Mouse (Mus musculus): ENCODE measurements at regions not wholly inside any gene's neighbourhood (a gene's known extent, or its start where the extent isn't known, plus 50 kb on each side); places are given as distances from the start of the nearest gene placed in this dataset.

DNA sequence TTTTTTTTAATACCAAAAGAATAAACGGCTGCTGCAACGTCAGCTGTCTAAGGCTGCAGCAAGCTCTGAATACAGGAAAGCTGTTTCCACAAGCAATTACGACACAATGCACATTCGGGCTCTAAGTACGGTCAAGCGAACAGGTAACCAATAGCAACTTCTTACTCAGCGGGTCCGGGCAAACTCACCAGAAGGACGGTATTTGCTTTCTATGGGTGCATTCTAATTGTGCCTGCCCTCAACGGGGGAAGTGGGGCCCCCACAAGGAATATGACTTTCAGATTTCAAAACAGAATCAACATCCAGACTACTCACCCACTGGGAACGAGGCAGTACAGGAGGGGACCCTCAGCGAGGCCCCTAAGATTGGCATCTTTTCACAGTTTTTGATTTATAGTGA is 280.1 kb upstream of the Sash1 start:
- no peak for DNase-seq (ENCODE audit: low spot score)

DNA sequence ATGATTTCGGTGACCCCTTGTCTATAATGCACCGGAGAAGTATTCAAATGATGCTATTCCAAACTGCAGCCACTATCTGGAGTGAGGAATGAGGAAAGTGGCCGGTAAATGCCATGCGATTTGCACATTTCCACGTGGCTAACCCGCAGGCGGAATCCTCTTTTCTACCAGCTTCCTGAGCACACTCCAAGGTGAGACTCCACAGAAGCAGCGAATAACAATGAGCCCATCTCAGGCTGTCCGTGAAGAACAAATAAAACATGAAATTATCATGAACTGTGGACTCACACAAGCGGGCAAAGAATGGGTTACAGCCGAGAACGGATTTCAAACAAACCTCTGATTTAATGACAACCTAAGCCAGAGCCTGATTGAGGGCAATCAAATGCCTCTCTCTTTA is 279.7 kb upstream of the Sash1 start:
- no peak for DNase-seq (ENCODE audit: low spot score)

DNA sequence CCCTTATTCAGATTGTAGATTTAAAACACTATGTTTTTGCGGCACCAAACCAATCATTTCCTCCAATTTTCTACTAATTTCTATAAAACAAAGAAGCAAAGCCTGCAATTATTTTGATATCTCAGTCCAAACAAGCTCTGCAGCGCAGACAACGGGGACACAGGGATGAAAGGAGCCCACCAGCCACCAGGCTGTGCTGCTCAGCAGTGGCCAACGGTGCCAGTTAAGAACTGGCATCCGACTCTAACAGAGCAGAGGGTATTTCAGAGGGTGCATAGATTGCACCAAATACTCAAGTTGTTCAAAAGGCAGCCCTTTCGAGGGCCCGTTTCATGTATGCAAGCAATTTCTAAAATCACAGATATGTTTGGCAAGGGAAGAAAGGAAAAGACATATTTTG is 278.5 kb upstream of the Sash1 start:
- DNase-seq (ENCODE audit: low spot score), result no peak

DNA sequence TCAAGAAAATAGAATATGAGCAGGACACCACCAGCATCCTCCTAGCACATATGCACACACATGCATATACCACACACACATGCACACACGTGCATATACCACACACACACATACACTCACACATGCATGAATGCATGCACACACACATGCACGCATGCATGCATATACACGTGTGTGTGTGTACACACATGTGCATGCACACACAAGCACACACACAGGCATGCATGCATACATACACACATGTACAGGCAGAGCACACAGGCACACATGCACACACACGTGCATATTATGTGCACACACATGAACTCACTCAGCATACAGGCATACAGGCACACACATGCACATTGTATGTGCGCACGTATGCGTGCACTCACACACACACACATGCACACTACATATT is 275.7 kb upstream of the Sash1 start:
- DNase-seq (ENCODE audit: low spot score), result no peak

DNA sequence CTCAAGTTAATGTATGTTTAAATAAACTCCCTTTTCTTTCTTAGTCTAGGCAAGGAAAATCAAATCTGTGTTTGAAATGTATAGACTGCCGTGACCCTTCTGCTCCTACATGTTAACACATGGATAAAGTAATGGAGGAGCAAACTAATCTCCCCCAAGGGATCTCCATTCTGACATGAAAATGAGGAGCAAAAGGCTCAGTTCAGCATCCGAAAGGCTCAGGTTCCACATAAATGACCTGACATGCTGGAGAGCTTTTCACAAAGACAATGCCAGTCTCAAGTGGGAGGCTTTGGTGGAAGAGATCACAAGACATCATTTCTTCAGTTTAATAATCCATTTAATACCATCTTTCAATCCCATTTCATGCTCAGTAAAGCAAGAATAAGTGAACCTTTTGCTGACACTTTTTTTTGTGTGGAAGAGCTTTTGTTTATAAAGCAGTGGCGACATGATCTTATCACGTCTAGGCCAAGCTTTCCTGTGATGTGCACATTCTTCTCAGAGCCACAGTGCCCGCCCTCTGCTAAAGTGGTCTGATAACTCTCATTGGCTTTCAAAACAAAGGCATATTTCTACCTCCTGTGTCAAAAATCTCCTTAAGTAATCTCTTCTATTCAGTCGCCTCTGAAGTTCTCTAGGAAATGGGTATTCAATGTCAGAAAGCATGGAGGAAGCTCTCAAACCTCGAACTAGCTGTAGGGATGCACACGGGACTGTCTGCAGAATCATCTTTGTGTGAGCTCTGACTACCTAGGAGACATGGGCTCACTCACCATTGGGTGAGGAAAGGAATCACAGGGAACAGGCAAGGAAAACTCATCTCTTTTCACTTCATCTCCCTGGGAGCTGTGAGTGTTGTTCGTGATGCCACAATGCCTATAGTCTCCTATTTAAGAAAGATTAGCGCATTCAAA is 271.7 kb upstream of the Sash1 start:
- DNase-seq (ENCODE audit: low spot score), result no peak

DNA sequence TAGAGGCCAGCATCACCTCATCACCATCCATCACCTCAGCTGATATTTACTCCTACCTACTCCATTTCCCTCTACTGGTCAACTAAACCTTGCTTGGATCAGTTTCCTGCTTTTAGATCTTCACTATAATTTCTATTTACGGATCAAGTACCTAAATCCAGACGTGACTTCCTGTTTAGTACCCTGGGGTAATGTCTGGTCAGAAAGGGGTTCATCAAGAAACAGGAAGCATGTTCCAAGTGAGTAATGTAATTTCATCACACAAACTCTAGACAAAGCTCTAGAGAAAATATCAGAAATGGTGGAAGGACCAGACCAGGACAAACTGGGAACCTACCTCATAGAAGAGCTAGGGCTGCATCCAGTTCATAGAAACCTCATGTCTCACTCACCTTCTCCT is 250.2 kb upstream of the Sash1 start:
- DNase-seq (ENCODE audit: low spot score), result no peak

DNA sequence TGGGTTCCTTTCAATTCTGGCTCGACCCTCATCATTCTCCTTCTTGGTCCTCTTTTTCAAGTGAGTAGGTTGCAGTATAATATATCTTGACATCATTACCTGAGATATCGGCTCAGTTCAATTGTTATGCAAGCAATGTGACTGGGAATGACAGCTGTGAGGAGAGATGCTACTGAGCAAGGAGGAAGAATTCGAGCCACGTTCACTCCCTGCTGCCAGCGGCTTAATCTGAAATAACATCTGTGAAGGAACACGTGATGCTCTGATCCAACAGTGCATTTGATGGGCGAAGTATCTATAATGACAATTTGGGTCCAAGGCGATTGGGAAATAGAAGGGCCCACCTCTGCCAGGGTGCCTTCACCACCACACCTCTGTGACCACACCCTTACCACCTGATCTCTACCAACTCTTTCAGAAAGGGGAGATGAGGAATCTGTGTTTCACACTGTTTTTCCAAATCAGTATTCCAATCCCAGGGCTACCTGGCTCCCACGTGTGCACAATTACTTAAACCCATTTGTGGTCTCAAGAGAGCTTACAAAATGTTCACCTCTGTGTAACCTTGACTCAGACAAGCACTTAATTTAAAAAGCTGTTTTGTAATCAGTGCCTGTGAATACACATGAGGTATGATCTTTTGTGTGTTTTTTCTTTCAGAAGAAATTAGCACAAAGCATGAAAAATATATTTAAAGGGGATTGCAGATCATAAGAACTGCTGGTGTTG is 248.6 kb upstream of the Sash1 start:
- DNase-seq (ENCODE audit: low spot score), result no peak

DNA sequence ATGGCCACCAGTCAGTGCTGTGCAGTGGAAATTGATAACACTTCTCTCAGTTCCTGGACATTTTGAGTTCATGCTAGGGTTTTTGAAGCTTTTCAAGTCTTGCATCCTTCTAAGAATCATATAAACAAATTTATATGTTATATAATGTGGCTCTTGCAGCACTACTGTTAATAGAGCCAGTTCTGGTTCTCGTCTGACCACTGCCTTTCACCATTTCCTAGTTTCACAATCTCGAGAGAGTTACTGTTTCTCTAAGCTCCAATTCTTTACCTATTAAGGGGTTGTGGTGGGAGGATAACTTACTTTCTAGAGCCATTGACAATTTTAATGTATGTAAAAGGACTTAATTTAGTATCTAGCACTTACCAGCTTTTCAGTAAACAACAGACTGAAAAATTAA is 244.2 kb upstream of the Sash1 start:
- no peak for DNase-seq (ENCODE audit: low spot score)

DNA sequence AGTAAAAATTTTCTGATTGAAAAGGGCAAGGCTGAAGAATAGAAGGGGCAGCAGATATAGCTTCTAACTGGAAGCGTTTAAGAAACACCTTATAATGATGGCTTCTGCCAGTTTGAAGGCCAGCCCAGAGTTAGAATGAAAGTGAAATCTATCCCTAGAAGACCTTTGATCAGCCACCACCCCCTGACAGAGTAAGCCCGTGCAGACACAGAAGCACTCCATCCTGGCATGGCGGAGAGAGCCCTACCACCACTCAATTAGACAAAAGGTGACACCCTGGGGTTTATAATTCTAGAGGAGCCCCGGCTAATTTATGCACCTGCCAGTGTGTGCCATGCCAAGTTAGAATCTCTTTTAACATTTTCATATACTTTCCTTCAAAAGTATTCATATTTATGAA is 233.4 kb upstream of the Sash1 start:
- no peak for DNase-seq (ENCODE audit: low spot score)

DNA sequence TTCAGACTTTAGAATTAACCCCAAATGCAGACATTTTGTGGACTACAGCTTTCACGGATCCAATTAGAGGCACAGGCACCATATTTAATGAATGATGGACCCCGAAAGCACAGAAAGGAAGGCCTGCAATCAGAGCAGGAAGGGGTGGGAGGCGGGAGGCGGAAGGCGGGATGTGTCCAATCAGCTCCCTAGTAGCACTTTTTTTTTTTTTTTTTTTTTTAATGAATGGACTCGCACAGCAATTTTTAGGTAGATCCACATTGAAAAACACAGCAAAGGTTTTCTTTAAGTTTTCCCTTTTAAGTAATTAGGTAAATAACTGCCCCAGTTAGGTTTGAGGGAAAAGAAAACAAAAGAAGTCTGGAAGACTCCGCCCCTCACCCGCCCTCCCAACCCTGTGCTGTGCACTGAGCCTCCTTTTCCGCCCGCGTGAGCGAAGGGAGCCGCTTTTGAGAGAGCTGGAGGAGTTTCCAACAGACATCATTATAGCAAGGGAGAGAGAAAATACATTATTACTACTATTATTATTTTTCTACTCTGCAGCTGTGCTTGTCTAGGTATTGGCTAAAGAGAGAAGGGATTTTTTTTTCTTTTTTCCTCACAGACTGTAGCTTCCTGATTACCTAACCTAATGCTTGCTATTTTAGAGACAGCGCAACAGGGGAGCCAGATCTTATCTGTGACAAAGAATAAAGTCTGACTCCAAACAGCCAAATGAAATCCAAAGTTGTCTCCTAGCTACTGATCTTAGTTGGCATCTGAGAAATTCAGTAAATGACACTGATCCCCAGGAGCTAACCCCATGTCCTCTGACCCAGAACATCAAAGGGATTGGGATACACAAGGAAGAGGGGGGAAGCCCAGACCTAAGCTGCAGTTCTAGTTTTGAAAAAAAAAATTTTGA is 232.0 kb upstream of the Sash1 start:
- DNase-seq (ENCODE audit: low spot score), result no peak

DNA sequence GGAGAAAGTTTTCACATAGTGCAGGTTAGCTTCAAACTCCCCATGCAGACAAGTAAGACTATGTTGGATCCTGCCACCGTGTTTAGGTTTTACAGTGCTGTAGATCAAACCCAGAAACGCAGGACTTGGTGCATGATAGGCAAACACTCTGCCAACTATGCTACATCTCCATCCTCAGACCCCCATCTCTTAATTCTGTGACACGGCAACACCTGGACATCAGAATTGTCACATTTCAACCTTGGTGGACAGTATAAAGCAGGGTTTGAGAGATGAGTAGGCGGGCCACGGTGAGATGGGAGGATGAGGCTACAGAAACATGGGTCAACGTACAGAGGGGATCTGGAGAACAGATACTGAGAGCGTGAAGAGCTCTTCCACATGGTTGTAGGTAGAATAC is 231.3 kb upstream of the Sash1 start:
- no peak for DNase-seq (ENCODE audit: low spot score)

DNA sequence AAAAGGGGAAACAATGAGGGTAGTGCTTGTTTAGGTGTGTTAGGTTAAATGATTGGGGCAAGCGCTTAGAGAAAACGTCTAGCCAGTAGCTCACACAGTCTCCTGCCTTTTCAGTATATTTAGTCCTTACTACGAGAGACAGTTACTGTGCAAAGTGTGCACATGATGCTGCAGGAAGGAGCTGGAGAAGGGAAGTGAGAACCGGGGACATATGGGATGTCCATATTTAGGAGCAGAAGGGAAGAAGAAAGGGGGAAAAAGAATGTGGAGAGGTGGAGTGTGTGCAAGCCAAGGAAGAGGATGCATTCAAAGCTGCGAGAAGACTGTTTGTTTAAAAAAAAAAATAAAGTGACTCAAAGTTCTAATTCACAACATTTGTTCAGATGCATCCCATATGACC is 227.8 kb upstream of the Sash1 start:
- DNase-seq (ENCODE audit: low spot score), result no peak

DNA sequence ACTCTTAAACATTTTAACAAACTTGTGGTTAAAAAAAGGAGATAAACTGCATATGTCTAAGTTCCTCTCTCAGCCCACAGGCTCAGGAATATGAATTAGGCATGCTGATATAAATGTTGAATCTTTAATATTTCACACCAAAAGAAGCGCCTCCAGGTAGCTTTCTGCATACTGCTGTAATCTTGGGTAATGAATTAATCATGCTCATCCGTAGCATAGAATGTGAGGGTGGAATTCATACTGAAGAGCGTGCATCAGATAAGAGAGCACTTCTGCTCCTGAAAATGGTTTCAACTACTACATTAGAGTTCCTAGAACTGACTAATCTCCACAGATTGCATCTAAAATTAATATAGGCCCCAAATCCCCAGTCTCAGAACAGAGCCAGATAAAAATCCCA is 225.2 kb upstream of the Sash1 start:
- DNase-seq (ENCODE audit: low spot score), result no peak

DNA sequence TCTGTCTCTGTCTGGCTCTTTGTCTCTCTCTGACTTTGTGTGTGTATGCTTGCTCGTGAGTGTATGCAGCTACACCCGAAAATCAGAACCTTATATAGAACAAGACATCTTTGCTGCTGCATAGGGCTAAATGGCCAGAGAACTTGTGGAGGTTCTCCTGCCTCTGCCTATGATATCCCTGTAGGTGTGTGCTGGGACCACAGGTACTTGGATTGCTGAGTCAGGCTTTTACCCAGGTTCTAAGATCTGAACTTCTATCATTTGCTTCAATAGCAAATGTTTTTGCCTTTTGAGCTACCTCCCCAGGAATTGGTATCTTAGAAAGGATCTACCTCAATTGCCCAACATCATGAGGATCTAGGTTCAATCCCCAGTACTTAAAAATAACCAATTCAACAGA is 210.3 kb upstream of the Sash1 start:
- no peak for DNase-seq (ENCODE audit: low spot score)

DNA sequence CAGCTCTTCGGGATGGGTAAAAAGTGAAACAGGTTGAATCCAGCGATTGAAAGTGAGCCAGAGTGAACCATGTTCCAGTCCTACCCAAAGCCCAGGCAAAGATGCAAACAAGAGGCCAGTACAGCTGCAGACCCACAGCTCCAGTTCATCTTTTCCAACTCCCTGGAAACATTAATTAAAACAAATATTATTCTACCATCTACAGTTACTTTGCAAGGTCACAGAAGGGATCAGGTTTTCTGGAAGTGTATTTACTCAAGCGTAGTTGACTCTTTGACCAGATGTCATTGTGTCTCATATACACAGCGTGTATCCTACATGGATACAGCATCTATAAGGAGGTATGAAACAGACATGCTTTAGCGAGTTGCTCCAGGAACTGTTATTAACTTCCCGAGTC is 209.3 kb upstream of the Sash1 start:
- DNase-seq (ENCODE audit: low spot score), result no peak

DNA sequence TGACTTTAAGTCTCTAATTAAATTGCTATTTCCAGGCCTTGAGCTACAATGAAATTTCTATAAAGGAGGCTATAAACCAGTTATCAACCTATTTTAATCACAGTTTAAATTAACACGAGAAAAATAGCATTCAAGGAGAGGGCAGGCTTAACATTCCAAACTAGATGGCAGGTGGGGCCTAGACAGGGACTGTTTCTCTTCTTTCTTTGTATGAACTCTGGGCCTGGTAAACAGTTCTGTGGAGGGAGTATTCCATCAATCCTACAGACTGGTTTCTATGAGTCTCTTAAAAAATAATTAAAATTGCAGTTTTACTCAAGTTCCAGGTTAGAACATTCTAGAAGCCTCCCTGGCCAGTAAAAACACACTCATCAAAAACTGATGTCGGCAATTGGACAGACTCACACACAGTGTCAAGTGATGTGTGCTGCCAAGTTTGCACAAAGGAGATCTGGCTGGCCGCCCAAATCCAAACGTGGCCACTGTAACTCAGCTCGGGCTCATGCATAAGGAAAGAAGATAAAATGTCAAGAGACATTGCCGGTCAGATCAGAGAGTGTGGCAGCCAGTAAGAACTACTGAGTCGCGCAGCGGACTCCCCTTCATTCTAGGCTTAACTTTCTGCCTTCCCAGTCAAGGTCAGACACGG is 206.5 kb upstream of the Sash1 start:
- peak; percentile 43 for DNase-seq (ENCODE audit: low spot score)

DNA sequence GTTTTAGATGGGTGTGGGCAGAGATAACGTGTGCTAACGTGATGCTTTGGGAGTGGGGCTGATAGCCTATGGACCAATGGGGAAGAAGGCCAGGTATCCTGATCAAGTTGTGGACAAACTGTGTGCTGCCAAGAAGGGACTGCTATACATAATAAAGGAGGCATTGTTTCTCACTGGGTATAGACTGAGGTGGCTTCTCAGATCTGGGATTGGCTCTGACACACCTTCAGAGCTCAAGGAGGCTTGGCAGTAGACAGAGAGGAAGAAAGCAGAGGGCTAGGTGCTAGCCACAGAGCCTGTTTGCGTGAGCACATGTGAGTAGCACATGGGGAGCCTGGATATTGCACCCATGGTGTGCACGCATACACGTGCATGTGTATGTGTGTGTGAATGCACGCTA is 205.1 kb upstream of the Sash1 start:
- no peak for DNase-seq (ENCODE audit: low spot score)

DNA sequence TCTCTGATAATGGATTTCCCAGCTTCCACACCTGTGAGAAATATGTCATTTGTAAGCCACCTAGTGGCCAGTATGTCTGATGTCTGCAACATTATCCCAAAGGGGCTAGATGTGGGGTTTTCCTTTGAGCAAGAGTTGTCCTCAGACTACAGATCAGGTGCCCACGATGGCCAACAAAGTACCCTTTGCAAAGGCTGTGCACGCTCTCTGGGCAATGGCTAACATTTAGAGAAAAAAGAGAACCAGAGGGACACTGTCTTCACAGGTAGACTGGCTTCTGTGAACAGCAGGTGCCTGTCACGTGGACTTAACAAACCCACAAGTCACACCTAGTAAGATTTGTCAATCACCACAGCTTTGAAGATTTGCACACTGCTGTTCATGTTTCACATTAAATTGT is 202.0 kb upstream of the Sash1 start:
- no peak for DNase-seq (ENCODE audit: low spot score)

DNA sequence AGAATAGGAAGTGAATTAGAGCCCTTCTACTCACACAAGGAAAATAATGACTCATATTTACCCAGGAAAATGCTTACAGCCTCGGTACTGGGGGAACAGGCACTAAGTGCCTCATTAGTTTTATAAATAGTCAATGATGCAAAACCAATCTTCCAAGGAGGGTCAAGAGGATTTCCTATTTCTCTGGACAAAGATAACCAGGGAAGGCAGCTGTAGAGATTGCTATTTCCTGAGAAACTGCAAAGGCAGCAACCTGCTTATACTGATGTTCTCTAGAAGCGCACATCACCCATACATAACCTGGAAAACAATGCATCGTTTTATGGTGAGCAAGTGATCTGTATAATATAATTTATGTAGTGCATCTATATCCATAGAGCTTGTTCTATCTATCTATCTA is 201.3 kb upstream of the Sash1 start:
- no peak for DNase-seq (ENCODE audit: low spot score)

DNA sequence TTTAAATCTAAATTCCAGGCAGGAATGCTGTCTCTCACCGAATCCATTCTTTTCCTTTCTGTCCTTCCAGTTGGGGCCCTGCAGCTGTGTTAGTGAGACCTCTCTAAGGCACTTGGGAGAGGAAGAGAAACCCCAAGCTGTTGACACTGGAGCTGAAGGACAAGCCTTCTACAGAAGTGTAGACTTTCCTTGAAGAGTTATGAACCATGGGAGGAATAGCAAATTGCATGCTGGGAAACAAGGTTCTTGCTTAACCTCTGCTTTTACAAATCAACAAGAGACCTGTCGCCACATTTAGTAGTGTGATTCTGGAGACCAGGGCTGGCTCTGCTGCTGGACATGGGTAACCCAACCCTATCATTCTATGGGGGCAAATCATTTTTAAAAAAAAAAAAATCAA is 200.8 kb upstream of the Sash1 start:
- DNase-seq (ENCODE audit: low spot score), result no peak

DNA sequence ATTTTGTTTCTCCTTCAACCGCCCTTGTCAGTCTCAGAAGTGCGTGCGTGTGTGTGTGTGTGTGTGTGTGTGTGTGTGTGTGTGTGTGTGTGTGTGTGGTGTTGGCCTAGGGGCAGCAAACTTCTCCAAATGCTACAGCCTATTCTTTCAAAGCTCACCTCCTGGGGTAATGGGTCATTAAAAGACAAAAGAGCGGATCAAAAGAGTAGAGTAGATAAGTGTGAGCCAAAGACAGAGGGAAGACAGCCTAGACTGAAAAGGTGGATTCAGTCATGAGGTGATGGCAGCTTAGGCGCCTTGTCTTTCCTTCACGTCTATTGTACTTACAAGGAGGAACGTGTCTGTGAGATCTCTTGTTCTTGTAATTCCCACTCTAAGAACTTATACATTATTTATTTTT is 199.6 kb upstream of the Sash1 start:
- DNase-seq (ENCODE audit: low spot score), result no peak

DNA sequence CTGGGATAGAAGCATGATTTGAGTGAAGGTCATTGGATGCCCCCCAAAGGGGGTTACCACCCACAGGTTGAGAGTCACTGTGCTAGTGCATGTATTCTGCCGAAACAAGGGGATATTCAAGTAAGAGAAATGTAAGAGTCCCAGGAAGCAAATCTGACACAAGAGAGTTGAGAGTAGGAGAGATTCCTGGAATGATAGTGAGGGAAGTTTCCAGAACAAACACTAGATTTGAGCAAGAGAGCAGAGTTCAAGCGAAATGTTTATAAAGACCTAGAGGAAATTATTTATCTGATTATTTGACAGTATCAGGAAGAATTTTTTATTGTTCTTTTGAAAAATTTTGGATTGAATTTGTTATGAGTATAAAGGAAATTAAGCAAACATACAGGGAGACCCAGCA is 189.0 kb upstream of the Sash1 start:
- DNase-seq (ENCODE audit: low spot score), result no peak

All from ovary, postnatal 14 days (tissue).